Mouse (Mus musculus): ENCODE measurements around the gene Map1lc3b. TPM values are rescaled to one million over a fixed set of nuclear protein-coding genes. Genes with fewer than 3 reads are reported as not detected.

Gene Map1lc3b
- polyA plus RNA-seq, 1 experiment from 2014 or later: 192 TPM

DNA sequence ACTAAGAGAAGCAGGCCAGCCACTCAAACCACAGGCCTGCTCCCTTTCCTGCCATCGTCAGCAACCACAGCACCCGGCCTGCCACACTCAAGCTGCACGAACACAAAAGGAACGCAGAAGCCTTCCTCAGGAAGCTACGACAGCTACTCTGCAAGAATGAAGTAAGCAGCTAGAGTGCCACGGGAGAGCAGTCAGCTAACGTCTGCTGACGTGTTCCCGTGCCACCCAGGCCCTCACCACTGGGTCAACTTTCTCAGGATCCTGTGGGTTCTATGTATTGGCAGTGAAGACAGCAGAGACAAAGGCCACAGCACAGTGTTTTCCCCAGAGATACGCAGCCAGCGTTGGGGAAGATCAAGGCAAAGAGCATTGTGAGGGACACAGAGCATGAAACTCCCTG is 53.2 kb downstream of the Map1lc3b start:
- no peak overlapping the region for H3K4me2 ChIP-seq (ENCODE audit: low read depth, low read length)
- no peaks in the 10 kb centered on the region for H3K36me3 ChIP-seq (ENCODE audit: control insufficient read depth, insufficient read depth, low read length)
- H3K9me3 ChIP-seq (ENCODE audit: control insufficient read depth, low read length): no peaks in the 10 kb centered on the region
- ATAC-seq: no peak
- H3K4me1 ChIP-seq (ENCODE audit: control insufficient read depth, insufficient read depth, low read length): peaks cover 39% of the 10 kb centered on the region
- 73% methylated on average over 11 of the region's 11 CpGs for WGBS
- no peak overlapping the region for H3K27ac ChIP-seq (ENCODE audit: low read length)
- no peaks in the 10 kb centered on the region for H3K27me3 ChIP-seq (replicated peaks; ENCODE audit: control insufficient read depth, insufficient read depth, low read length)
- H3K4me3 ChIP-seq (ENCODE audit: low read length): no peak overlapping the region
- H3K9ac ChIP-seq (ENCODE audit: low read depth, low read length): no peak overlapping the region

DNA sequence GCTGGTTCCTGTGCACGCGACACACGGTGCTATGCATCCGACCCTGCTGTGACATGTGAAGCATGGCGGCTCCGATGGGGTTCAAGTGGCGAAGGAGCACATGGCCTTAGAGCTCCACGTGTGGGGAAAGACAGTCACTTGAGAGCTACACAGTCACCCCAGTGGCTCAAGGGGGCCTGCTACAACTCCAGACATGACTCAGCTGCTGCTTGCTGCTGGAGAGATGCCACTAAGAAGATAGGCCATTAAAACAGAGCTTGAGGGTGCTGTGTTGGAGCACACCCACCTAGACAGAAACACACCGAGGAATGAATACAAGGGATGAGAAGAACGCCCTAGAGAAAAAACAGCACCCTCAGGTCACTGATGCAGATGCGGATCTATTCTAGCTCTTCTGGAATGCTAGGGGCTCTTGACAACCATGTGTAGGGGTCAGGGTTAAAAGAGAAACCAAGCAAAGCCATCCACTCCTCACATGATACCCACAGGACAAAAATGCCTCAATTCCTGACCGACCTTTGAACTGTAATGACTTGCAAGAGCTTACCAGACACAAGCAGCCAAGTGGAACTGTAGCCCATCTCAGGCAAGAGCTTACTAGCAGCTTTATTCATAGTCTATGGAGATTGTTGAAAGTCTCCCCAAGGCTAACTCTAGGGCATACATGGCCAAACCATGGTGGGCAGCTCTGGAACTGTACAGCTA is 57.5 kb downstream of the Map1lc3b start:
- no peak for ATAC-seq
- H3K4me1 ChIP-seq (ENCODE audit: control insufficient read depth, insufficient read depth, low read length): peaks cover 65% of the 10 kb centered on the region
- H3K4me3 ChIP-seq (ENCODE audit: low read length): no peak overlapping the region; the same call in 1 of the 2 replicates
- no peak overlapping the region for H3K9ac ChIP-seq (ENCODE audit: low read depth, low read length)
- no peaks in the 10 kb centered on the region for H3K27me3 ChIP-seq (replicated peaks; ENCODE audit: control insufficient read depth, insufficient read depth, low read length)
- H3K9me3 ChIP-seq (ENCODE audit: control insufficient read depth, low read length): no peaks in the 10 kb centered on the region
- peak overlapping the region; percentile 22; the same call in 1 of the 2 replicates for H3K4me2 ChIP-seq (ENCODE audit: low read depth, low read length)
- 81% methylated on average over 12 of the region's 12 CpGs for WGBS
- no peaks in the 10 kb centered on the region for H3K36me3 ChIP-seq (ENCODE audit: control insufficient read depth, insufficient read depth, low read length)
- H3K27ac ChIP-seq (ENCODE audit: low read length): peak overlapping the region; percentile 48; the same call in 1 of the 2 replicates

Other genes starting within 250 kb of the Map1lc3b start
- gene 1700018B08Rik, start 46.0 kb upstream of the Map1lc3b start, polyA plus RNA-seq (2015; fragmentation: Nextera tagmentation; extraction: Ambion mirVana): not detected in 2 replicates
- gene Fbxo31, start 11.6 kb upstream of the Map1lc3b start, polyA plus RNA-seq (2015; fragmentation: Nextera tagmentation; extraction: Ambion mirVana): 8.6 and 10.6 TPM in 2 replicates
- 7.7 and 9.5 TPM in 2 replicates for gene Zcchc14, start 62.5 kb downstream of the Map1lc3b start, polyA plus RNA-seq (2015; fragmentation: Nextera tagmentation; extraction: Ambion mirVana)
- 2.8 and 3.3 TPM in 2 replicates for gene Jph3, start 139.3 kb downstream of the Map1lc3b start, polyA plus RNA-seq (2015; fragmentation: Nextera tagmentation; extraction: Ambion mirVana)
- 35.5 and 38.8 TPM in 2 replicates for gene Klhdc4, start 239.2 kb downstream of the Map1lc3b start, polyA plus RNA-seq (2015; fragmentation: Nextera tagmentation; extraction: Ambion mirVana)